Comparison of ENCODE assay signal across 8 mouse cellular contexts in the genomic region with DNA sequence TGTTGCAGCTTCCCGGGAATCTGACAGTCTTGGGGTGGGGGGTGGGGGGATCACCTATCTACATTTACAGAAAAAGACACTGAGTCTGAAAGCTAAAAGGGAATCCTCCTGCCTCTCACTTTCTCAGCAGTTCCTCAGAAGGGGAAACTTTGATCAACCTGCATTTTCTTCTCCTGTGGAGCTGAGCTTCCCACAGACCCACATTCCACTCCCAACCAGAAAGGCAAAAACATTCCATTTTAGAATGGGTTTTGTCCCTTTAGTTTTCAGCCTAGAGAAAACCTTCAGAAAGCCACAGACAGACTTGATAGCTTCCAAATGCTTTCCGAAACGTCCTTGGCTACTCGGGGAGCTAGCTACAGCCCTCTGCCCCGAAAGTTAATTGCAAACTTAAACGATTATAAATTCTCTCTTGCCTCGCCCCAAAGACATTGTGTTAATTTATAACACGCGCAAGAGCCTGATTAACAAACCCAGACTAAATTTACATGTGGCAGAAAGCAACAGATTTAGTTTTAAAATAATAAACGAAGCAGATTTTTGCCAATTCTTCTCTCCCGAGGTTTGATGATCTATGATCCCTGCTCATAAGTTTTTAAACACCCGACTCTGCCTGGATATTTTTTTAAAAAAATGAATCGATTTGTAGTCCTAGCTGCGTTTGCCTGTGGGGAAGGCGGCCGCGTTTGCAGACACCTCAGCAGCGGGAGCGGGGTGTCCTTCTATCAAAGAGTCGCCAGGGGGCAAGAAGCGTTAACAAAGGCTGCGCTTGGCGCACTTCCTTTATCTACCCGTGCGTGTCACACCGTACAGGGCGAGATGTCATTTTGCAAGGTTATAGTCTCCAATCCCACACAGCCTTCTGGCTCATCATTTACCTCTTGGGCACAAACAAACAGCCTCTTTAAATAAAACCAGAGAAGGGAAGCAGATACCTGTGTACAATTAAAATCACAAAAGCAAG. TPM values are rescaled to one million over a fixed set of nuclear protein-coding genes. Genes with fewer than 3 reads are reported as not detected.
DNase-seq lines count a peak whose midpoint lies in the region; ATAC-seq and TF ChIP-seq lines count a peak whose summit lies in the region.

No protein-coding gene starts in this region.

- H3K36me3 ChIP-seq in G1E (replicated peaks), result no peaks in the 10 kb centered on the region
- no peaks in the 10 kb centered on the region for H3K36me3 ChIP-seq in megakaryocyte, embryonic 14.5 days (replicated peaks; ENCODE audit: low read length)

- no peak for TF ChIP-seq POLR2A in brain, embryonic 14.5 days (IDR thresholded peaks at IDR 0.05; ENCODE audit: borderline replicate concordance, extremely low read depth, insufficient read depth, insufficient read length, poor library complexity, severe bottlenecking)

- no peak; the same call in 1 of the 2 replicates for ATAC-seq in G1E (ENCODE audit: extremely low read depth, insufficient number of reproducible peaks, low FRiP score, poor library complexity, severe bottlenecking)
- no peak for ATAC-seq in erythroblast, adult 5-6 weeks (replicated peaks; ENCODE audit: low FRiP score, poor library complexity, severe bottlenecking)

- 3% methylated on average over 27 of the region's 27 CpGs for WGBS in large intestine, adult 2 months

- TF ChIP-seq CTCF in G1E (IDR thresholded peaks at IDR 0.05; ENCODE audit: low read depth, low read length), result no peak
- TF ChIP-seq CTCF in brain, embryonic 14.5 days (IDR thresholded peaks at IDR 0.05; ENCODE audit: borderline replicate concordance, extremely low read depth, insufficient read depth, insufficient read length), result peak; percentile 69

- intact Hi-C loops in heart, postnatal 36 days (cut with DNase I), result loop anchor here (2.0 kb wide), 1 partner anchor 266 kb away; no protein-coding TSS in a partner anchor

- no peaks in the 10 kb centered on the region for H3K9me3 ChIP-seq in G1E (replicated peaks)
- H3K9me3 ChIP-seq in megakaryocyte, embryonic 14.5 days, result no peaks in the 10 kb centered on the region

- H3K4me1 ChIP-seq in G1E (ENCODE audit: insufficient read depth, low read depth, low read length), result no peaks in the 10 kb centered on the region
- H3K4me1 ChIP-seq in megakaryocyte, embryonic 14.5 days, result peaks cover 28% of the 10 kb centered on the region

- H3K4me3 ChIP-seq in G1E (ENCODE audit: low read depth, low read length), result no peak overlapping the region
- peak overlapping the region; percentile 60 for H3K4me3 ChIP-seq in megakaryocyte, embryonic 14.5 days (replicated peaks)

- H3K27me3 ChIP-seq in G1E (ENCODE audit: insufficient read depth, low read length), result peaks cover 28% of the 10 kb centered on the region
- peaks cover 94% of the 10 kb centered on the region for H3K27me3 ChIP-seq in megakaryocyte, embryonic 14.5 days (replicated peaks)

- peak; percentile 26 for DNase-seq in G1E (ENCODE audit: low spot score)
- DNase-seq in brain, embryonic 14.5 days (ENCODE audit: low read depth), result peak; percentile 90
- peak; percentile 6 for DNase-seq in fibroblast of lung, adult 2 months (ENCODE audit: low read depth)
- DNase-seq in heart, postnatal 36 days, result peak; percentile 47
- peak; percentile 18 for DNase-seq in large intestine, adult 2 months (ENCODE audit: low read depth, low spot score)
- peak; percentile 38 for DNase-seq in right cerebral cortex, postnatal 14 days

RNA-seq across cellular contexts. Expression of a gene that starts 42.7 kb away (rescaled TPM):
- total RNA-seq in G1E (2014; fragmentation: Nextera tagmentation) (not detected in 2 replicates), G1E (2017) (0.12 TPM in 1 of 2 replicates, not detected in the other)
- not detected in 2 replicates for polyA plus RNA-seq in G1E (2012)
- polyA plus RNA-seq in brain, embryonic 14.5 days (2012; rRNA removed), result 16.2 and 30.9 TPM in 2 replicates
- not detected for total RNA-seq in heart, postnatal 36 days (2021)
- polyA plus RNA-seq in large intestine, adult 2 months (2012; rRNA removed), result not detected in 2 replicates
- 0.47 TPM in 1 of 2 replicates, not detected in the other for polyA plus RNA-seq in megakaryocyte, embryonic 14.5 days (2012; ENCODE audit: insufficient read depth, low replicate concordance)
- not detected in 2 replicates for total RNA-seq in erythroblast, adult 5-6 weeks (2015; ENCODE audit: low replicate concordance)
- total RNA-seq in erythroblast, adult 5-6 weeks (2017; ENCODE audit: low replicate concordance), result not detected in 2 replicates

RNA-seq across cellular contexts. Expression of a gene that starts 51.6 kb away (rescaled TPM):
- total RNA-seq in G1E (2014; fragmentation: Nextera tagmentation), result not detected in 2 replicates
- 2.1 and 2.4 TPM in 2 replicates for total RNA-seq in G1E (2017)
- polyA plus RNA-seq in G1E (2012), result 1.4 and 1.9 TPM in 2 replicates
- 67.1 and 70.5 TPM in 2 replicates for polyA plus RNA-seq in brain, embryonic 14.5 days (2012; rRNA removed)
- 10 to 100 TPM; 18.8 to 21.2 TPM for total RNA-seq in heart, postnatal 36 days (2021)
- 47.7 and 64.9 TPM in 2 replicates for polyA plus RNA-seq in large intestine, adult 2 months (2012; rRNA removed)
- 25.6 and 34.0 TPM in 2 replicates for polyA plus RNA-seq in megakaryocyte, embryonic 14.5 days (2012; ENCODE audit: insufficient read depth, low replicate concordance)
- total RNA-seq in erythroblast, adult 5-6 weeks (2015; ENCODE audit: low replicate concordance), result 3.8 and 8.4 TPM in 2 replicates
- total RNA-seq in erythroblast, adult 5-6 weeks (2017; ENCODE audit: low replicate concordance), result 7.7 and 10.5 TPM in 2 replicates

Comparison
In these comparisons a context has a peak if more than half of its experiments do, and no peak if none do; other contexts are left out.
1. DNase-seq: peak in every context shown above with its lines; median percentile 90 in brain, embryonic 14.5 days; 47 in heart, postnatal 36 days; 38 in right cerebral cortex, postnatal 14 days; 26 in G1E; 18 in large intestine, adult 2 months; 6 in fibroblast of lung, adult 2 months.
2. RNA of a gene that starts 42.7 kb away (polyA plus RNA-seq): 16.2 to 30.9 TPM in brain, embryonic 14.5 days; not detected in G1E, not detected in large intestine, adult 2 months and 0.47 TPM in megakaryocyte, embryonic 14.5 days; every median in the first group is over 10 times any median in the second.